9 mouse cellular contexts compared by ENCODE assay signal in genomic region chr9:29943209-29944070, GRCm38 (mm10). TPM values are rescaled to one million over a fixed set of nuclear protein-coding genes. Genes with fewer than 3 reads are reported as not detected.
DNase-seq lines count a peak whose midpoint lies in the region; ATAC-seq and TF ChIP-seq lines count a peak whose summit lies in the region.
"Had no signal": no experiment of that assay in that cellular context is flagged by ENCODE, and none has a peak within 500 bp of the region (broad histone marks: within the 10 kb centered on the region; RNA-seq: fewer than 3 reads in every experiment).

No protein-coding gene starts in this region.

- WGBS in heart, embryonic 10.5 days, result 11% methylated on average over 20 of the region's 20 CpGs
- WGBS in intestine, postnatal 0 days, result 18% methylated on average over 20 of the region's 20 CpGs
- 21% methylated on average over 20 of the region's 20 CpGs for WGBS in stomach, embryonic 16.5 days

- peak overlapping the region; percentile 74 for H3K27ac ChIP-seq in heart, embryonic 10.5 days
- no peak overlapping the region for H3K27ac ChIP-seq in intestine, postnatal 0 days (ENCODE audit: low read depth, low read length)
- H3K27ac ChIP-seq in stomach, embryonic 16.5 days (ENCODE audit: low read length), result no peak overlapping the region

- peaks cover 9% of the 10 kb centered on the region; the same call in 1 of the 2 replicates for H3K4me1 ChIP-seq in heart, embryonic 10.5 days
- H3K4me1 ChIP-seq in intestine, postnatal 0 days (replicated peaks; ENCODE audit: control insufficient read depth, insufficient read depth, low read length), result no peaks in the 10 kb centered on the region
- no peaks in the 10 kb centered on the region for H3K4me1 ChIP-seq in stomach, embryonic 16.5 days (ENCODE audit: control insufficient read depth, insufficient read depth, low read length)

- H3K9ac ChIP-seq in intestine, postnatal 0 days (ENCODE audit: low read depth, low read length), result no peak overlapping the region
- H3K9ac ChIP-seq in stomach, embryonic 16.5 days (ENCODE audit: low read length), result peak overlapping the region; percentile 23; the same call in 1 of the 2 replicates

- ATAC-seq in intestine, postnatal 0 days, result no peak
- ATAC-seq in stomach, embryonic 16.5 days (ENCODE audit: insufficient read depth, low FRiP score), result no peak; the same call in 1 of the 2 replicates

- H3K4me3 ChIP-seq in heart, embryonic 10.5 days, result peak overlapping the region; percentile 42
- H3K4me3 ChIP-seq in intestine, postnatal 0 days (ENCODE audit: low read depth, low read length), result no peak overlapping the region; the same call in 1 of the 2 replicates
- H3K4me3 ChIP-seq in stomach, embryonic 16.5 days (replicated peaks; ENCODE audit: low read length), result peak overlapping the region; percentile 26
- H3K4me3 ChIP-seq: erythroblast, embryonic 14.5 days had no signal

- peak overlapping the region; percentile 57 for H3K4me2 ChIP-seq in intestine, postnatal 0 days (replicated peaks; ENCODE audit: low read depth)
- H3K4me2 ChIP-seq in stomach, embryonic 16.5 days (ENCODE audit: low read depth, low read length), result peak overlapping the region; percentile 52

- no peaks in the 10 kb centered on the region for H3K36me3 ChIP-seq in heart, embryonic 10.5 days
- H3K36me3 ChIP-seq in intestine, postnatal 0 days (ENCODE audit: control insufficient read depth, insufficient read depth), result no peaks in the 10 kb centered on the region
- H3K36me3 ChIP-seq in stomach, embryonic 16.5 days (ENCODE audit: control insufficient read depth, insufficient read depth, low read length), result no peaks in the 10 kb centered on the region

- intact Hi-C loops in heart, postnatal 36 days (cut with DNase I), result no loop called here

- TF ChIP-seq CTCF in intestine, postnatal 0 days (IDR thresholded peaks at IDR 0.05; ENCODE audit: low read depth), result no peak

- peaks cover 6% of the 10 kb centered on the region for H3K27me3 ChIP-seq in heart, embryonic 10.5 days (ENCODE audit: insufficient read depth, poor library complexity, severe bottlenecking)
- no peaks in the 10 kb centered on the region for H3K27me3 ChIP-seq in intestine, postnatal 0 days (replicated peaks; ENCODE audit: control insufficient read depth, insufficient read depth, low read length)
- H3K27me3 ChIP-seq in stomach, embryonic 16.5 days (ENCODE audit: control insufficient read depth, insufficient read depth, low read length), result no peaks in the 10 kb centered on the region

- no peak for DNase-seq in heart, embryonic 10.5 days (ENCODE audit: low spot score)
- DNase-seq in heart, postnatal 36 days, result no peak
- peak; percentile 18 for DNase-seq in ovary, postnatal 14 days (ENCODE audit: low spot score)
- no peak for DNase-seq in ovary, postnatal 10 days (ENCODE audit: low spot score)
- no peak for DNase-seq in layer of hippocampus, adult 9-10 months (ENCODE audit: low spot score)
- no peak for DNase-seq in left cerebral cortex, adult 11 months (ENCODE audit: low spot score)

- no peaks in the 10 kb centered on the region for H3K9me3 ChIP-seq in heart, embryonic 10.5 days
- no peaks in the 10 kb centered on the region for H3K9me3 ChIP-seq in intestine, postnatal 0 days (ENCODE audit: control insufficient read depth)
- no peaks in the 10 kb centered on the region for H3K9me3 ChIP-seq in stomach, embryonic 16.5 days (replicated peaks; ENCODE audit: control insufficient read depth, low read length)

RNA-seq across cellular contexts. Expression of gene Ntm, which starts 19.5 kb away (rescaled TPM):
- 20.7 and 37.9 TPM in 2 replicates for polyA plus RNA-seq in heart, embryonic 10.5 days (2016; fragmentation: Nextera tagmentation; extraction: Ambion mirVana)
- total RNA-seq in heart, postnatal 36 days (2021), result 1 to 10 TPM; 2.0 to 2.6 TPM
- polyA plus RNA-seq in intestine, postnatal 0 days (2015; fragmentation: Nextera tagmentation; extraction: Ambion mirVana), result 1.1 and 2.0 TPM in 2 replicates
- 12.2 and 15.0 TPM in 2 replicates for polyA plus RNA-seq in stomach, embryonic 16.5 days (2015; fragmentation: Nextera tagmentation; extraction: Ambion mirVana)
